Mouse (Mus musculus): ENCODE measurements around the gene Cd44. TPM values are rescaled to one million over a fixed set of nuclear protein-coding genes. Genes with fewer than 3 reads are reported as not detected.

Gene Cd44
- polyA plus RNA-seq, 1 experiment = 26.9 TPM

DNA sequence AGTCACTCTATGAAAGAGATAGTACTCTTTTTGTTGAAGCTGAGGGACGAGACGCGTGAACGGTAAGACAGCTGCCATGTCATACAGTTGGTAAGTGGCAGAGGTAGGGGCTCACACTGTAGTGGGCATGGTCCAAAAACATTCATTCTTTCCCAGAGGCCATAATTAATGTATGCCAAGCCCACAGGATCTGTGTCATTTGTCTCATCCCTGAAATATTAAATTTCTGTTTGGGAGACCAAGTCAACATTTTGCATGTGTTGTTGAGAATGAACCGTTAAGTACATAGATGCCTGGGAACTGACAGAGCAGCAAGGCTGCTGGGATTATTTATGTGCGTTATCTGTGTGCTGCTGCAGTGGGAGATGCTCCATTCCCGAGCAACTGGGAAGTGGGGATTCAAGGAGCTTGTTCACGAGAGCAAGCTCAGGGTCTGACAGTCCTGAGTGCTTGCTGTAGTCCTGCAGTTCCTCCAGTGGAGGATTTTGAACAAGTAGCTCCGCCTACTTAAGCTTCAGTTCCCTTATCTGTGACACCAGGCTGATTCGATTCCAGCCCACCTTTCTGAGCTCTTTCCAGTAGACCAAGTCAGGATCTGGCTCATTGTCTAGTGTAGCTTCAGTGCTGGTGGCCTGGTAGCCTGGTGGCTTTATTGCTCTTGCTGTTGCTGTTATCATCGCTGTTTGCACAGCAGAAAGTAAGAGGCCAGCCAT, 12.5 kb upstream of the Cd44 start:
- no peak for DNase-seq (ENCODE audit: low spot score)

DNA sequence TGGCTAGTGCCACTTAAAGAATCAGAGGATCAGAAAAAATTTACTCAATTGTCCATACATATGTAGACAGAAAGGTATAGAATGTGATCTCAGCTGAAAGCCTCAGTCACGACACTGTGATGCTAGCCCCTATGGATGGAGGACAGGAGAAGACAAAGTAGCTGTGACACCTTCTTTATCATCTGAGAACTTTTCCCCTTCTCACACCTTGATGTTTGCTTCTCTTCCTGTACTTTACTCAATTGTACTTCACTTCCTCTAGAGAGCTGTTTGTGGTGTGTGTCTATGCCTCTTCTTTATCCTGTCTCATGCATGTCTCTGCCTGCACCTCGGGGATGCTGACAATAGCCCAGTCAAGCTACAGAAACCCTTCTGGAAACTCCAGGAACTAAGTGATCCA, 11.5 kb upstream of the Cd44 start:
- DNase-seq (ENCODE audit: low spot score) = no peak

DNA sequence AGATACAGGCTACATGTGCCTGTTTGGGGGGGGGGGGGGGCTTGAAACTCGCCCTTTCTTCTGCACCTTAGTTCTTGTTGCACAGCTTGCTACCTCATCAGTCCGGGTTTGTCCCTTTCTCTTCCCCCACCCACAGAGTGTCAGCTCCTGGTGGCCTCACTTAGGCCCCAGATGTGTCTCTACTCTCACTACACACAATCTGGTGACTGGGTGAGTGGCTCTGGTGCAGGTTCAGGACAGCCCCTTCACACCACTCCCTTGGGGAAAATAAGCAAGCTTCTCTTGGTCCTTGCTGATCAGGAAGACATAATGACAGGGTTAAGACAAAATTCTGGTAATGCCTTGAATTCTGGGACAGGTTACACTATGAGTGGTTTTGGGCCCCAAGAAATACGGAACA, 11.0 kb upstream of the Cd44 start:
- no peak for DNase-seq (ENCODE audit: low spot score)

DNA sequence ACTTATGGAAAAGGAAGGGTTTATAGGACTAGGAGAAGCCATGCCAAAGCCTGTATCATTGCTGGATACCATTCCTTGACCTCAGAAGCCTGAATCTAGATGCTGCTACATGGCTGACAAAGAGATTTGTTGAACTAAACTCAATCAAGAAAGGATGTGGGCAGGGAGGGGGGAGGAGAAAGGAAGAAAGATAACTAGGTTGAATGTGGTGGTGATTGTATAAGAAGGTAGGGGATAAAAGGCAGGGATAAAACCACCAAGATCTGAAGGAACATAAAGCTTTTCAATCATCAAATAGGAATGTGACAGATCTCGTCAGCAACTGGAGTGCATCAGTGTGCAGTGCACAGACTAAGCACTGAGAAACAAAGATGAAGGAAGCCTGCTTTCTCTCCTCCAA, 7.9 kb upstream of the Cd44 start:
- no peak for DNase-seq (ENCODE audit: low spot score)

DNA sequence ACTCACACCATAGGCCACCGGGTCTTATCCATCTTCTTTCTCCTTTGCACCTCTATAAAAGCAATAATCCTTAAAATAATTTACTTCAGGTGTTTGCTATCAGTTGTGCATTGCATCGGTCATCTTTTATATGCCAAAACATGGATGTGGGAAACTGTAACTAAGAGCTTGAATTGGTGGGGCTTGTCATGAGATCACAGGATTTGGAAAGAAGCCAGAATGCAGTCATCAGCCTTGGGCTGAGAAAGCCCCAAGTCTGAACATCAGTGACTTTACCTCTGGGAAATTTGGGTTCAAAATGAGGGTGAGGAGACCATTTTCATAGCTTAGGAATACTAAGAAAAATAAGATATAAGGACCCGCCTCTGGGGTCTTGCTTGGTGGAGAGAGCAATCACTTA, 4.1 kb upstream of the Cd44 start:
- DNase-seq (ENCODE audit: low spot score) = no peak

DNA sequence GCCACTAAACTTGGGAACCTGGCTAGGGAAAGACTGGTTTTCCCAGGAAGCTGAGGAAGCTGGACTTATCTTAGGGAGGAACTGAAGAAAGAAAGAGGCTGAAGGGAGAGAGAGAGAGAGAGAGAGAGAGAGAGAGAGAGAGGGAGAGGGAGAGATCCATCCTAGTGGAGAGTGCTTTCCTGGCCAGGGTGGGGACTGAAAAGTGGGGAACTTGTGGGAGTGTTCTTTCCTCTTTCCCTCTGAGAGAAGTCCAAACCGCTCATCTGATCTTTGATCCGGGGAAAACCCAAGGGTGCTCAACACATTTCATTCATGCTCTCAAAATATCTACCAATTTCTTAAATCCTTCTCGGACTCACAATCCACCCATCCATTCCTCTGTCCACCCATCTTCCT, 361 bp upstream of the Cd44 start:
- DNase-seq (ENCODE audit: low spot score) = no peak

DNA sequence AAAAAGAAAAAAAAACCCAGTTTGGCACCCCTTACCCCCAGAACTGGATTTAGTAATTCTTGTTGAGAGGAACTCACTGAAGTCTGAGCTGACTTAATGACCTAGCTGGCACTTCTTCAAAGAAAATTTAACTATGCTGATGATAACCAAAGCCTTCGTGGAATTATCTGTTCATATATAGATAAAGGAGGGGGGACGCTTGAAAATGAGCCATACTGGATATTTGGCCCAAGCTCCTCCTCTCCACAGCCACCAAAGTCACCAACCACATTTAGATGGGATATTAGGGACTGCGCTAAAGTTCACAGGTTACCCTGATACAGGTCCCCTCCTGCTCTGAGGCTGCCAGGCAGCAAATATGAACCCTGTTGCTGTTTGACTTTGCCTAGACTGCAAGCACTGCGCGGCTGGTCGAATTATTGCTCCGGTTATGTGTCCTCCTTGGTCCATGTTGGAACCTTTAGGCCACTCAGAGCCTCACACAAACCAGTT, 1.2 kb downstream of the Cd44 start:
- no peak for DNase-seq (ENCODE audit: low spot score)

DNA sequence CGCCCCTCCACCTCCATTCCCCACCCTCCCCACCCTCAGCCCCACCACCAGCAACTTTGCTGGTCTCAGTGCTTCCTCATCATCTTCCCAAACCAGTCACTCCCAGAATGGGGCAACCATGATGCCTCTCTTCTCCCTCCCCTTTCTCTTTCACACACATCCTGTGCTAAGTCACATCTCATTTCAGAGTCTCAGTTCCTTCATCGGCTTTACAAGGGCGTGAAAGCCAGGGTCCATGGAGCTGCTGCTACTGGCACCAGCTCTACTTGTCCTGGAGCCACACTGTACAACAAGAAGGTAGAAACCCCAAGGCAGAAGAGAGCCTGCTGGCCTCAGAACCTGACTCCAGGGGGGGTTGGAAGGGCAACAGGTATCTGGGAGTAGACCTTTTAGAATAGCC, 2.2 kb downstream of the Cd44 start:
- DNase-seq (ENCODE audit: low spot score) = no peak

DNA sequence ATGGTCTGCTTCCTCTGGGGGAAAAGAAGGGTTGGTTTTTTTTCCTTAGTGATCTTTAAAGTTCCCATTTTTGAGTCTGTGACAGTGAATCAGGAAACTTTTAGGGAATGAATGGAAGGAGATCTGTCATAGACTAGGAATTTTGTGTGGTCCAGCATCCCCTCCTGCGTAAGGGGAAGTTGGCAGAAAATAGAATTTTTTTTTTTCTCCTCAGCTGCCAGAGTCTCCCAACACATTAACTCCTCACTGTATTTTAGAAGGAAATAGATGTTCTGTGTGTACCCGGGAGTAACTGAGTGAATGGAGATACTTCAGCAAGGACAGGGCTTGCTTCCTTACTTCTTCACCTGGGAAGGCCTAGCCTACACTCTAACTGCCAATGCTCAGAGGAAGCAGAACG, 2.9 kb downstream of the Cd44 start:
- no peak for DNase-seq (ENCODE audit: low spot score)

DNA sequence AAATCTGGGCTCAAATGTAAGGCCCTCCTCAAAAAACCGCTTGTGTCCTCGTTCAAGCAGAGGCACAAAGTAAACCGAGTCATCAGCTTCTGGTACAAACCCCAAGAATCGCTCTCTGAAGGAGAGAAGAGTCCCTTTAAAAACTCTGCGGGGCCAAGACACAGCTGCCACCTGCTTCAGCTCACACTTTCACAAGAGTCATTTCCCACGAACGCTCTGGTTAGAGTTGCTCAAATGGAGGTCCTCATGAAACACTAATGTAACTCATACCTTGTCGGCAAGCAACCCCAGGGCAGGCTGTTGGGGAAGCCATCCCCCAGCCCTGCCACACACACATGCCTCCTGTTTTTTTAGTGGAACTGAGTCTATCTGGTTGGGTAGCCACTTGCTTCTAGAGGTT, 5.3 kb downstream of the Cd44 start:
- no peak for DNase-seq (ENCODE audit: low spot score)

DNA sequence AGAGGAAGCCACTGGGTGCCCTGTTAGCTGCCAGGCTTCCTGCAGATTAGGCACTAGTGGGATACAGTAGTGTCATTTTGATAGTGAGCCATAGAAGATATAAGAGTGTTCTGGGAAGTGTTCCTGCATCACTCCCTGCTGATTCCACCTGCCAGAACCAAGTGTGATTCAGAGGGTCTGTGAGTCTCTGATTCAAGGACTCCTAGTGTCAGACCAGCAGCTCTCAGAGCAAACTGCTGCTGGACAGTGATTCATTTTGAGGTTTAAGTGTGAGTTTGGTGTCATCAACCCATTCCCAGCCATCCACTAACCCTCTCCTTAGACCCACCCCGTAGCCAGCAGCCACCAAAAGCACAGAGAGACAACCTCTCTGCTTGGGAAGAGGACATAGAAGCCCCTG, 6.3 kb downstream of the Cd44 start:
- DNase-seq (ENCODE audit: low spot score) = no peak

DNA sequence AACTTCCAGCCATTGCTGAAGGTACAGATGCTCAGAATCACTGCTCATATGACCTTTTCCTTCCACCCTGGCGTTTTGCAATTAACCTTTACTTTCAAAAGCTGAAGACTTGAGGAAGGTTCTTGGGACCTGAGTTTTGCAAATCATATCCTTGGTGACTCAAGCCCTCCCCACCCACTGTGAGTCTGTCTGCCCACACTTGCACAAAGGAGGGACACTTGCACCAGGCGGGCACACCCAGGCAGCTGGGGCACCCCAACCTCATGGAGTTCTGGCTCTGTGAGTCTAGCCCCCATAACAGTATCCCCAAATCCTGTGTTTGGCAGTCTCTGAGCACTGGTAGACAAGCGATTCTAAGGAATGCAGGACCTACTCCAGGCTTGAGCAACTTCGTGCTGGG, 6.7 kb downstream of the Cd44 start:
- DNase-seq (ENCODE audit: low spot score) = no peak

DNA sequence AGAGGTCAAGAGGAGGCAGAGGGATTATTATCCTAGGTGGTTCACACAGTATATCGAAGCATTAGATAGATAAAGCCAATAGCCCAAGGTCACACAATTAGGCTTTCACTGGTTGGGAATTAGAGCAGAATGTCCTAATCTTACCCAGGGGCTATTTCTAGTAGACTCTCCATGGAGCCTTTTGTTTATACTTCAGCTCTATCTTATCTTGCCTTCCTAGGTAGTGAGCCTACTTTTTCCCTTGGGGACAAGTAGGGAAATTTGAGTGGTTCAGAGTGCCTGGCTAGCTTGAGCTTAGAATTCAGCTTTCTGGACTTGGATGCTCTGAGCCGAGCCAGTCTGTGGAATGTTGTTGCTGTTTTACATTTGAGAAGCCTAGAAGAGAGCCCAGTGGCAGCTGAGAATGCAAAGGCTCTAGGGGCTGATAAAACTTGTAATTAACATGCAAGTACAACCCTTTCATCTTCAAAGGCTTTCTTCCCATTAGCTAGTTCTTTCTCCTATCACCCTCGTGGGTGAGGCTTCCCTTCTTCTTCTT, 12.7 kb downstream of the Cd44 start:
- no peak for DNase-seq (ENCODE audit: low spot score)

DNA sequence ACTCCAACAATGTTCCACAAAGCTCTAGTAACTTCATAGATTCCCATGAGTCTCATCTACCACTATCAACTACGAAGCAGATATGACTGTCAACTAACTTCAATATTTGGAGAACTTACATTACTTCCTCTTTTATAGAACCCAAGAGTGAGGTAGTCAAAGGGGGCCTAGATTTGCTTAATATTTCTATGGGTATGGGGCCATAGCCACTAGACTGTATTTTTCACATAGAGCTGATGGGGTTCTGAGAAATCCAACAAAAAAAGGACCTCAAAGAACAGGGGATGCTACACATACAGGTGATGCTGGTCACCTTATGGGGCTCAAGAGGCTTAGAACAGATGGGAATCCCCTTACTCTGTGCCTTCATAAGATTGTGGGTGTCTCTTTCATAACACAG, 14.3 kb downstream of the Cd44 start:
- DNase-seq (ENCODE audit: low spot score) = no peak

DNA sequence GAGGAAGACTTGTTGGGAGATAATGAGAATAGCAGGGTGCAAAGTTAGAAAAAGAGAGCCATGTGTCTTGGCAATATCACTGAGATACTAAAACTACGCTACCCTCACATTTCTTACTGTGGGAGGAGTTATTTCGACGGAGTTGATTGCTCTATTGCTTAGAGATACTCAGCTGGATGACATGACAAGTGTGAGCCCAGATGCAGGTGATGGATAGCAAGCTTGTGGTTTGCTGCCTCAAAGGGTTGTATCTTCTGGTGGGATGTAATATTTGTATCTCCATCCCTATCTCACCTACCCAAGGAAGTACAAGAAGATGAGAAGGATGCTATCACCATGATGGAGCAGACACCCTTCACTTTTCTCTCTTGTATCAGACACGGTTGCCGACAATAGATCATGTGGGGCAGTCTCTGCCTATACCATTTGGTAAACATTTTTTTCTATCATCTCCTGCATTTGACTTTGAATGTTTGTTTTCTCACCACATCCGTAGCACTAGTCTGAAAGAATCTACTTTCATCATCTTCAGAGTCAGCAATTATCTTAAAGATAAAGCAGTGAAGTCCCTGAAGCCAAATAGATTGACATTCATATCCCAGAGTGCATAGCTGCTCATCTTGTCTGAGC, 15.0 kb downstream of the Cd44 start:
- DNase-seq (ENCODE audit: low spot score) = no peak

DNA sequence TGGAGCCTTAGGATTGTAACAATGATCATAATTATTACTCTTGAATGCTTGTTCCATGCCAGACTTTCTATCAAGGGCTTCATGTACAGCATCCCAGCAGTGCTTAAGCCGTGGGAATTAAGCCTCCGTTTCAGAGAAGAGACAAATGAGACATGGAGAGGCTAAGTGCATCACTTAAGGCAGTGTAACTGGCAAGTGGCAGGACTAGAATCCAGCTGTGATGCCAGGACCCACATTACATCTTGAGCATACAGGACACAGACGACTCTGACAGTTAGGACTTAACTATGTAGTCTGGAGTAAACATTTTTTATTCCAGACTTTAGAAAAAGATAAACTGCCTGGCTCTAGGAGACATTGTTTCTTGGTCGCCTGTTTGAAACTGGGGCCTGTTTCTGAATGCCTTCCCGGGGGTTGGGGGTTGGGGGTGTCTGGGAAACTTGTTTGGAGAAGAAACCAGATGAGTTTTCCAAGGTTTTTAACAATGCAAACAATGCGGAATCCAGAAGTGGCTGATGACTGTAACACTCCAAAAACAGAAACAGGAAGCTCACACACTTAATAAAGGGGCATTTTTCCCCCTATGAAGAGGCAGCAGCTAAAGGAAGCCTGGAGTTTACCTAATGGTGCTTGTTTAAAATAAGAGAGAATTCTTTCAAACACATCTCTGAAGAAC, 18.7 kb downstream of the Cd44 start:
- DNase-seq (ENCODE audit: low spot score) = no peak

DNA sequence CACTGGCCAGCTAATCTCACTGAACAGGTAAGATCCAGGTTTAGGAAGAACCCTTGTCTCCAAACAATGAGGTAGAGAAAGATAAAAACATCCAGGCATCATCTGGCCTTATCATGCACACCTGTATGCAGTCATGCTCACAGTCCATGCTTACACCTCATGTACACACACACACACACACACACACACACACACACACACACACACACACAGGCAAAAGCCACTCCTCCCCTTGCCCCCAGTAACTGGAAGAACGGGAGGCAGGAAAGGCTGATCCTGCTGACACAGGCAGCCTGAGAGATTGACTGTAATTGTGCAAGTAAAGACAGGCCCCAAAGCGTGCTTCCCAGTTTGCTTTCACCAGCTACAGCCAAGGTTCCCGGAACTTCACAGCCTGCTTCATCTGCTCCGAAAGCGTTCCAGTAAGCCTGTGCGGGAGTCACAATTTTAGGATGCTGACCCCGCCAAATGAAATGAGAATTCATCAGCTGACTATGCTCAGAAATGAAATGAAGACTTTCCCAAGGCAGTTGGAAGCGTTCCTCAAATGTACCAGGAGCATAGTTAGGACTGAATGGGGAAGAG, 19.4 kb downstream of the Cd44 start:
- no peak for DNase-seq (ENCODE audit: low spot score)

DNA sequence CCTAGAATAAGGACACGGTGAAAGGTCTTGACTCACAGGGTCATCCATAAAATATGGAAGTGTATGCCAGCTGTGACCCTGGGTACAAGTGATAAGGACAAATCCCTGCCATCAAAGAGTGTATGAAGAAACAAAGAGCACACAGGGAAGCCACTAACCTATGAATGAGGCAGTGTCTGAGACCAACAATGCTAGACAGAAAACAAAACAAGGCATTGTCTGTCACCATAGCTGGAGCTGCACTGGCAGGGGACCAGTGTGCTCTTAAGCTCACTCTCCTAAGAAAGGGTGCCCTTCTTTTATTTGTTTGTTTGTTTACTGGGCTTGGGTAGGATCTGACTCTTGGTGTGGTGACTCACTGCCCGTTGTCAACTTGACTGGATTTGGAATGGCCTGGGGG, 23.0 kb downstream of the Cd44 start:
- no peak for DNase-seq (ENCODE audit: low spot score)

DNA sequence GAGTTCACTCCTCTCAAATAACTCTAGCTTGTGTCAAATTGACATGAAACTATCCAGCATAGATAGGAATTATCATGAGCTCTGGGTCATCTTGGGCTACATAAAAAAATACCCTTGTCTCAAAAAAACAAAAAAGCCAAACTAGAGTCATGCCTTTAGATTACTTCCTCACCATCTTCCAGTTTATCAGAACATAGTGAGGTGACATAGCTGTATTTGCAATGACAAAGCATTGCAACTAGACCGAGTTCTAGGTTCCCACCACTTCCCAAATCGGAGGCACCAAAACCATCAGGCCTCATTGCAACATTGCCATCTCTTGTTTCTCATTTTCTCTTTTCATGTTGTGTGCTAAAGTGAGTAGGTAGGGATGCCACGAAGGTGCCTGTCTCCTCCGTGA, 24.0 kb downstream of the Cd44 start:
- DNase-seq (ENCODE audit: low spot score) = no peak

DNA sequence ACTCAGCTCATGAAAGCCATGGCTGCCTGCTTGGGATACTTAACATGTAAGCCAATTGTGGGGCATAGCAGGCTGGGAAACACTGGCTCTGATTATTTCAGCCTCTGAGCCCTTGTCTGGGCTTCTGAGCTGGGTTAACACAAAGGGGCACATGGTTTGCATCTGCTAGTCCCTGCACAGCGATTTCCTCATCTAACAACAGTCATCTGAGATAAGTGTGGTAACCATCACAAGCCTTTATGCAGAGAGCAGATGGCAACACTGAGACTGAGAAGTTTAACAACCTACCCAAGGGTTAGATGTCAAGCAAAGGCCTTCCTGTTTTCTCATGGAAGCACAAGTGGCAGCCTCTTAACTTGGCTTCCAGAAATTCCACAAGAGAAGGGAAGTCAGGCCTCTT, 25.3 kb downstream of the Cd44 start:
- no peak for DNase-seq (ENCODE audit: low spot score)

DNA sequence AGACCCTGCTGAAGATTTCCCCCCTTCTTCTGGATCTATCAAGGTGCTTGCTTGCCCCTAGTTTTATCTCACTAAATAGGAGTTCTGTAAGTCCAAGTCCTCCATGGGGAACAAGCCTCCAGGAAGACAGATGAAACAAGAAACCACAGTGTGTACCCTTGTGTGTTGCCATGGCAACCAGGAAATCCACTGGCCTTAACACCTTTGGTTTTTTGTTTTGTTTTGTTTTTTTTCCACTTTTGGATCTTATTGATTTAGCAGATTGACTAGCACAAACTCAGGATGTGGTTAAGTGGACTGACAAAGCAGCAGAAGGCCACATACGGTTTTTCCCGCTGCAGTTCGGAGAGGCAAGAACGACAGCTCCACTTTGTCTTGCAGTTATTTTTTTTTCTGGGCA, 27.6 kb downstream of the Cd44 start:
- no peak for DNase-seq (ENCODE audit: low spot score)

DNA sequence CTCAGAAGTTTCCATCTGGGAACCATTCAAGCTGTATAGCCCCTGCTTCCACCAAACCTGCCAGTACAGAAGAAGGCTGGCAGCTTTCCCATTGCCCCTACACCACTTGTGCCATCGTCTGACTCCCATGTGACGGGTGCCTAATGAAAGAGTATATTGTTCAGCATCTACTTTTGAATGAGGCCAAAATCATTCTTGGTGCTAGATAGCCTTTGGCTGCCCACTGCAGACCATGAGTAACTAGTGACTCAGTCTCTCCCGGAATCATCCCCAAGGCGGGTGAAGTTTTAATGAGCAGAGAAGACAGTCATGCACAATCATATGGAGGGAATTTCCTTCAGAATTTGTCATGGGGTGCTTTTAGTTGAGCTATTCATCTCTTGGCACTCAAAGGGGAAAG, 28.3 kb downstream of the Cd44 start:
- DNase-seq (ENCODE audit: low spot score) = no peak

DNA sequence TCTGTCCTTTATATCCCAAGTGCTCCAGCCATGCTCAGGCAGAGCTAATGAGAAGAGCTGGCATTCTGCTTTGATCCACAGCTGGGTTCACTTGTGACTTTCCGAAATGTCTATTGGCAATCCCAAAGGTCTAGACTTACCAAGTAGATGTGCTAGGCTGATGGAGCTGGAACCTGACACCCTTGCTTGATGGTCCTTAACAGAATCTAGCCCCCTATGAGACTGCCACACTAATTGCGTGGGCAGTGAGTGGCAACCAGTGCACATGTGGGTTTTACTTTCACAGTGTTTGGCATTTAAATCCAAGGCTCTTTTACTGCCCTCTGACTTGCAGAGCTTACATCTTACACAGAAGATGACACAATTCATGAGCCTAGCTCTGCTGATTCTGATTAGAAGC, 29.0 kb downstream of the Cd44 start:
- DNase-seq (ENCODE audit: low spot score) = no peak

All from urinary bladder, adult 2 months (tissue).